Mouse (Mus musculus) liver, postnatal 0 days (tissue): ENCODE measurements around the gene Prdm15.

Experiments used
- CTCF ChIP-seq: sonication (generic); IDR thresholded peaks from 2 replicates; pipeline ENCODE4 v1.5.1; 2016; ENCODE audit warnings: antibody characterized with exemption, low read depth
- EP300 ChIP-seq: IDR thresholded peaks from 2 replicates; pipeline ENCODE4 v1.6.1; 2016; ENCODE audit warnings: antibody characterized with exemption, low read depth, mild to moderate bottlenecking

GRCm38 (mm10) chr16:97819532-97819931 is 32.1 kb downstream of the Prdm15 start:
- TF ChIP-seq CTCF = no peak
- peak; percentile 37; the same call in 1 of the 2 replicates for TF ChIP-seq EP300
